Mouse (Mus musculus): ENCODE measurements around the gene Slc6a6.

Gene Slc6a6

GRCm38 (mm10) chr6:91728939-91729619 lies 45.2 kb downstream of the Slc6a6 start:
- peak in 1 of 2 experiments; percentile 32 for DNase-seq

- DNase-seq = peak; percentile 69 to 78
Observed at GRCm38 (mm10) chr6:91729677-91730127, 45.8 kb downstream of the Slc6a6 start.

- DNase-seq = peak; percentile 31 to 37
Observed at GRCm38 (mm10) chr6:91732138-91732537, 48.3 kb downstream of the Slc6a6 start.

GRCm38 (mm10) chr6:91736471-91736870 lies 52.6 kb downstream of the Slc6a6 start:
- DNase-seq = peak; percentile 51 to 65

- DNase-seq = no peak
Observed at GRCm38 (mm10) chr6:91737451-91737850, 53.6 kb downstream of the Slc6a6 start.

- no peak for DNase-seq
Observed at GRCm38 (mm10) chr6:91738058-91738457, 54.2 kb downstream of the Slc6a6 start.

GRCm38 (mm10) chr6:91741046-91741445 lies 57.2 kb downstream of the Slc6a6 start:
- DNase-seq = peak; percentile 79 to 80

GRCm38 (mm10) chr6:91742466-91742865 lies 58.6 kb downstream of the Slc6a6 start:
- no peak for DNase-seq

GRCm38 (mm10) chr6:91742995-91743394 lies 59.1 kb downstream of the Slc6a6 start:
- DNase-seq = no peak

- peak; percentile 41 to 66 for DNase-seq
Observed at GRCm38 (mm10) chr6:91743886-91744285, 60.0 kb downstream of the Slc6a6 start.

GRCm38 (mm10) chr6:91745246-91745645 lies 61.4 kb downstream of the Slc6a6 start:
- DNase-seq = no peak

- peak in 1 of 2 experiments; percentile 38 for DNase-seq
Observed at GRCm38 (mm10) chr6:91745947-91746582, 62.2 kb downstream of the Slc6a6 start.

- no peak for DNase-seq
Observed at GRCm38 (mm10) chr6:91746776-91747175, 62.9 kb downstream of the Slc6a6 start.

- DNase-seq = peak; percentile 51 to 61
Observed at GRCm38 (mm10) chr6:91750976-91751375, 67.1 kb downstream of the Slc6a6 start.

GRCm38 (mm10) chr6:91752884-91753283 lies 69.0 kb downstream of the Slc6a6 start:
- peak; percentile 69 to 73 for DNase-seq

- peak in 1 of 2 experiments; percentile 35 for DNase-seq
Observed at GRCm38 (mm10) chr6:91754098-91754497, 70.2 kb downstream of the Slc6a6 start.

- no peak for DNase-seq
Observed at GRCm38 (mm10) chr6:91754845-91755244, 71.0 kb downstream of the Slc6a6 start.

- DNase-seq = peak; percentile 31 to 36
Observed at GRCm38 (mm10) chr6:91762051-91762742, 78.3 kb downstream of the Slc6a6 start.

- no peak for DNase-seq
Observed at GRCm38 (mm10) chr6:91767550-91767949, 83.7 kb downstream of the Slc6a6 start.

- peak; percentile 39 to 47 for DNase-seq
Observed at GRCm38 (mm10) chr6:91773951-91774350, 90.1 kb downstream of the Slc6a6 start.

GRCm38 (mm10) chr6:91776543-91776942 lies 92.7 kb downstream of the Slc6a6 start:
- DNase-seq = peak; percentile 78 to 82

GRCm38 (mm10) chr6:91779206-91779605 lies 95.4 kb downstream of the Slc6a6 start:
- DNase-seq = no peak

- no peak for DNase-seq
Observed at GRCm38 (mm10) chr6:91785018-91785417, 101.2 kb downstream of the Slc6a6 start.

Measured in kidney, postnatal 4 days (tissue).